Mouse (Mus musculus) midbrain, postnatal 0 days (tissue): ENCODE results near the gene Zfp536. TPM values are rescaled to one million over a fixed set of nuclear protein-coding genes. Genes with fewer than 3 reads are reported as not detected.
"Not testable (repeated sequence)": the region's sequence is repeated elsewhere in the genome, so short reads cannot be mapped to it uniquely, and the experiment has no call there.

ENCODE experiments used
- ATAC-seq: fragments of 200-750 bp; cut with Nextera tagmentation; 2 replicates; pipeline ENCODE4 v1.8.0; 2017; ENCODE audit warnings: moderate number of reproducible peaks, mild to moderate bottlenecking, moderate TSS enrichment, moderate library complexity; ENCODE audit not compliant: low FRiP score
- DNase-seq: peaks from one replicate; pipeline ENCODE4 v3.0.0-alpha.2; 2015; ENCODE audit warnings: low spot score
- H3K27ac ChIP-seq: fragments of 300-500 bp; sonication (generic); 2 replicates; pipeline ENCODE4 v1.5.1; 2014; ENCODE audit warnings: low read depth, mild to moderate bottlenecking, low read length, mixed read lengths
- H3K27me3 ChIP-seq: fragments of 300-500 bp; sonication (generic); 2 replicates; pipeline ENCODE4 v1.6.1; 2014; ENCODE audit warnings: low read length, control low read depth, mixed read lengths; ENCODE audit not compliant: insufficient read depth
- H3K36me3 ChIP-seq: fragments of 300-500 bp; sonication (generic); 2 replicates; pipeline ENCODE4 v1.6.1; 2014; ENCODE audit warnings: low read length, control low read depth, mixed read lengths; ENCODE audit not compliant: insufficient read depth
- H3K4me1 ChIP-seq: fragments of 300-500 bp; sonication (generic); 2 replicates; pipeline ENCODE4 v1.6.1; 2014; ENCODE audit warnings: mild to moderate bottlenecking, control low read depth, antibody characterized with exemption, low read length, mixed read lengths; ENCODE audit not compliant: insufficient read depth
- H3K4me2 ChIP-seq: fragments of 300-500 bp; sonication (generic); 2 replicates; pipeline ENCODE4 v1.6.1; 2014; ENCODE audit warnings: low read depth, mild to moderate bottlenecking, low read length, mixed read lengths; ENCODE audit not compliant: poor library complexity, severe bottlenecking
- H3K4me3 ChIP-seq: fragments of 300-500 bp; sonication (generic); 2 replicates; pipeline ENCODE4 v1.5.1; 2014; ENCODE audit warnings: low read depth, mild to moderate bottlenecking, low read length, moderate library complexity
- H3K9ac ChIP-seq: fragments of 300-500 bp; sonication (generic); replicated peaks from 2 replicates; pipeline ENCODE4 v1.6.1; 2014; ENCODE audit warnings: mild to moderate bottlenecking, low read length, moderate library complexity, mixed read lengths; ENCODE audit not compliant: poor library complexity, severe bottlenecking
- H3K9me3 ChIP-seq: fragments of 300-500 bp; sonication (generic); 2 replicates; pipeline ENCODE4 v1.6.1; 2016; ENCODE audit warnings: low read length, control low read depth
- CTCF ChIP-seq: IDR thresholded peaks from 2 replicates; pipeline ENCODE4 v1.5.1; 2016; ENCODE audit warnings: antibody characterized with exemption, mild to moderate bottlenecking
- WGBS: fragments of 180-500 bp; shearing (Covaris S2); extraction: QIAGEN DNeasy Blood & Tissue Kit; methylation state at CpG from one replicate; pipeline ENCODE4 v1.1.7; 2014; 5-methylcytosine and 5-hydroxymethylcytosine counted together
- polyA plus RNA-seq: library from polyadenylated mRNA; unstranded; fragments of >200 nt; fragmentation: Nextera tagmentation; extraction: Ambion mirVana; gene quantifications from 2 replicates; pipeline ENCODE4 v1.2.1, GENCODE M21; 2015
- total RNA-seq: library from RNA; depleted of rRNA; stranded (reverse); fragments of >200 nt; gene quantifications from 2 replicates; pipeline ENCODE4 v1.2.3, GENCODE M21; 2014

Zfp536 gene
- total and polyA plus RNA-seq, 2 experiments from 2014 or later: 16.4 to 48.2 TPM

GRCm38 (mm10) chr7:37606472-37606871 lies 167.0 kb downstream of the Zfp536 start:
- H3K4me2 ChIP-seq: no peak overlapping the region
- no peaks in the 10 kb centered on the region for H3K9me3 ChIP-seq
- H3K36me3 ChIP-seq: no peaks in the 10 kb centered on the region
- 89% methylated on average over 5 of the region's 5 CpGs for WGBS
- no peak overlapping the region for H3K9ac ChIP-seq
- H3K27me3 ChIP-seq: no peaks in the 10 kb centered on the region
- ATAC-seq: no peak
- no peak overlapping the region for H3K27ac ChIP-seq
- TF ChIP-seq CTCF: peak; percentile 13; the same call in 1 of the 2 replicates
- no peaks in the 10 kb centered on the region; the same call in 1 of the 2 replicates for H3K4me1 ChIP-seq
- DNase-seq: no peak
- no peak overlapping the region for H3K4me3 ChIP-seq

- H3K27me3 ChIP-seq, H3K36me3 ChIP-seq, H3K9me3 ChIP-seq, DNase-seq, H3K4me2 ChIP-seq, H3K4me3 ChIP-seq, H3K9ac ChIP-seq, ATAC-seq, H3K4me1 ChIP-seq, H3K27ac ChIP-seq: not testable (repeated sequence)
Measured at GRCm38 (mm10) chr7:37603525-37603909, 169.9 kb downstream of the Zfp536 start.

- ATAC-seq (no peak), DNase-seq (no peak)
- WGBS: 12% methylated on average over 9 of the region's 9 CpGs
- Histone ChIP-seq H3K4me1 (no peaks in the 10 kb centered on the region; the same call in 1 of the 2 replicates), H3K9me3 (no peaks in the 10 kb centered on the region), H3K27ac (no peak overlapping the region), H3K4me3 (no peak overlapping the region), H3K27me3 (no peaks in the 10 kb centered on the region), H3K36me3 (no peaks in the 10 kb centered on the region), H3K9ac (0 out of 2 replicates have a peak overlapping the region, but pooled peaks have one; percentile 33), H3K4me2 (no peak overlapping the region)
- no peak for TF ChIP-seq CTCF
Measured at GRCm38 (mm10) chr7:37602871-37603524, 170.4 kb downstream of the Zfp536 start.

DNA sequence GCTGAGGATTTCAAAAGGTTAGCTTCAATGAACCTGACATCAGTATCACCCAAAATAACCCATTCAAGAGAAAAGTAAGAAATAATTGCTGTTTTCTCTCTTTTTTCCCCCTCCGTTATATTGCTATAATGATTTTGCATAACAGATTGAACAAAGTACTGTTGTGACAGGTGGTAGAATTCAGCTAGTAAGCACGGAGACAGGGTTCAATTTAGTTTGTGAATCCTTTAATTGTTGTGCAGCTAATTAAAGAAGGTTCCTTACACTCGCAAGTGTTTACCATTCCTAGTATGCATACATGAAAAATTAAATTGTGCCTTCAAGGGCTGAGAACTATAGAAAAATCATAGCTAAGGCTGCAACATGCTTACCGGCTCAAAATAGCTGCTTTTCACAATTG lies 173.1 kb downstream of the Zfp536 start:
- no peak overlapping the region for H3K4me2 ChIP-seq
- no peak overlapping the region for H3K4me3 ChIP-seq
- 65% methylated on average over 4 of the region's 4 CpGs for WGBS
- TF ChIP-seq CTCF: no peak
- H3K27ac ChIP-seq: no peak overlapping the region
- ATAC-seq (no peak), DNase-seq (no peak)
- no peak overlapping the region for H3K9ac ChIP-seq
- no peaks in the 10 kb centered on the region for H3K9me3 ChIP-seq
- no peaks in the 10 kb centered on the region for H3K27me3 ChIP-seq
- H3K36me3 ChIP-seq: no peaks in the 10 kb centered on the region
- H3K4me1 ChIP-seq: no peaks in the 10 kb centered on the region; the same call in 1 of the 2 replicates

- no peak overlapping the region for H3K27ac ChIP-seq
- WGBS: 73% methylated on average over 12 of the region's 12 CpGs
- no peaks in the 10 kb centered on the region for H3K36me3 ChIP-seq
- no peaks in the 10 kb centered on the region for H3K4me1 ChIP-seq
- no peak overlapping the region for H3K9ac ChIP-seq
- no peak for TF ChIP-seq CTCF
- no peak overlapping the region for H3K4me3 ChIP-seq
- H3K4me2 ChIP-seq: no peak overlapping the region
- DNase-seq (no peak), ATAC-seq (no peak)
- no peaks in the 10 kb centered on the region for H3K27me3 ChIP-seq
- no peaks in the 10 kb centered on the region for H3K9me3 ChIP-seq
Measured at GRCm38 (mm10) chr7:37594211-37595030, 179.0 kb downstream of the Zfp536 start.

DNA sequence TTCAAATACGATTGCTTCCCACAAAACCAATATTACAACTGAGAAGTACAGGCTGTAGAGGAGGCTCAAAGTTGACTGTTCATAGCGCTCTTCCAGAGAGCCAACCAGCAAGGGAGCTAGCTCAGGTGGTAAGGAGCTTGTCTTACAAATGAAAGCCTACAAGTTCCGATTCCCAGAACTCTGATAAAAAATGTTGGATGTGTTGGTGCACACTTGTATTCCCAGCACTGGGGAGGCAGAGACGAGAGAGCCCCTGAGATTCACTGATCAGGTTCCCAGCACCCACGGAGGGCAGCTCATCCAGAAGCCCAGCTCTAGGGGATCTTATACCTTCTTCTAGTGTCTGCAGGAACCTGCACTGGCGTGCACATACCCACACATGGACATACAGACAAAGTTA lies 179.9 kb downstream of the Zfp536 start:
- H3K4me2 ChIP-seq: no peak overlapping the region
- TF ChIP-seq CTCF: no peak
- no peaks in the 10 kb centered on the region for H3K4me1 ChIP-seq
- ATAC-seq (no peak), DNase-seq (no peak)
- WGBS: 93% methylated on average over 6 of the region's 6 CpGs
- H3K9me3 ChIP-seq: no peaks in the 10 kb centered on the region
- no peak overlapping the region for H3K27ac ChIP-seq
- H3K36me3 ChIP-seq: no peaks in the 10 kb centered on the region
- H3K9ac ChIP-seq: no peak overlapping the region
- H3K27me3 ChIP-seq: no peaks in the 10 kb centered on the region
- no peak overlapping the region for H3K4me3 ChIP-seq
